Mouse (Mus musculus): ENCODE results near the gene Nfya. TPM values are rescaled to one million over a fixed set of nuclear protein-coding genes. Genes with fewer than 3 reads are reported as not detected.

Nfya gene
- total RNA-seq, 2 experiments from 2014 or later = 32.8 to 83.3 TPM

DNA sequence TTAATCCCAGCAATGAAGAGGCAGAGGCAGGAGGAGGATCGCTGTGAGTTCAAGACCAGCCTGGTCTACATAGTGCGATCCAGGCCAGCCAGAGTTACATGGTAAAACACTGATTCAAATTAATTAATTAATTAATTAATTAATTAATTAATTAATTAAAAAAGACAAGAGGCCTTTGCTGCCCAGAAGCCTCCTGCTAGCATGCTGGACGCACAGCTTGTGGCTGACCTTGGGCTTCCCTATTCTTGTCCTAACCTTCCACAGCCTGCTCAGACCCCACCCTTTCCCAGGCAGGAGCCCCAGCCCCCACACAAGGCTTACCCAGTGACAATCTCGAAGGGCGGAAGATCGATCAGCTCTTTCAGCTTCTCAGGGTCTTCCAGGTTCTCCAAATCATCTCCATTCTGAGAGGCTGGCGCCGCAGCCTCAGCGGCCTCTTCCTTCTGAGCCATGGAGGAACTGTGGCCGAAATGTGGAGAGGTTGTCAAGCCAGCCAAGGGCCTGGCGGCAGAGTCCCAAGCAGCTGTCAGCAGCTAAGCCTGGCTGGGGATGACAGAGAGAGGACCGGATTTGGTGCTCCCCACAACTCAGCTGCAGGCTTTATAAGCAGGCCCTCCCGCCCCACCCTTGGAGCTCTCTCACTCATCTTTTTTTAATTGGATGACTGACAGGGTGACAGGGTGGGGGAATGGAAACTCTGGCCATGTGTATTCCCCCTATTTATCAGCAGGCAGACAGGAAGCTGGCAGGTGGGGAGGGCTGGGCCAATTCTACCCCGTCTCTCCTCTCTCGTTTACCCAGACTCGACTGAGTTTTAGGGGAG lies 22.7 kb upstream of the Nfya start, which contains the start of gene Apobec2:
Gene Apobec2 (minus strand): TSS at position 773 of the 823 bp plus-strand sequence.
- no peak for ATAC-seq (ENCODE audit: poor library complexity, severe bottlenecking)

DNA sequence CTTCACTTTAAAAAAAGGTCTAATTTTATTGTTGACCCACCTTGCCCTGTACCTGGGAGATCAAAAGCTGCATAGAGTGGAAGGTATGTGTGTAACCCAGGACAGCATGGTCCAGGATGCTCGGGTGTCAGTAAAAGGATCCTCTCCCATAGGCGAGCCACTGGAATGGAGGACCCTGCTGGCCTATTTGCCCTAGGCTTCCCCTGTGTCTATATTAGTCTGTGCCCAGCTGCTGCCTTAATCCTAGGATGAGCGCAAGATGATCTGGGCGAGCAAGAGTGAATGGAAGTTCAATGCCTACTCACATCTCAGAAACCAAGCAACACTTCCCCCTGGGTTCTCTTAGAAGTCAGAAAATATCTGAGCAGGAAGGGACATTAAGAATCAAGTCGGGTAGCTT lies 21.3 kb upstream of the Nfya start:
- no peak for ATAC-seq (ENCODE audit: poor library complexity, severe bottlenecking)

GRCm38 (mm10) chr17:48430394-48430793 lies 20.7 kb upstream of the Nfya start:
- no peak for ATAC-seq (ENCODE audit: poor library complexity, severe bottlenecking)

DNA sequence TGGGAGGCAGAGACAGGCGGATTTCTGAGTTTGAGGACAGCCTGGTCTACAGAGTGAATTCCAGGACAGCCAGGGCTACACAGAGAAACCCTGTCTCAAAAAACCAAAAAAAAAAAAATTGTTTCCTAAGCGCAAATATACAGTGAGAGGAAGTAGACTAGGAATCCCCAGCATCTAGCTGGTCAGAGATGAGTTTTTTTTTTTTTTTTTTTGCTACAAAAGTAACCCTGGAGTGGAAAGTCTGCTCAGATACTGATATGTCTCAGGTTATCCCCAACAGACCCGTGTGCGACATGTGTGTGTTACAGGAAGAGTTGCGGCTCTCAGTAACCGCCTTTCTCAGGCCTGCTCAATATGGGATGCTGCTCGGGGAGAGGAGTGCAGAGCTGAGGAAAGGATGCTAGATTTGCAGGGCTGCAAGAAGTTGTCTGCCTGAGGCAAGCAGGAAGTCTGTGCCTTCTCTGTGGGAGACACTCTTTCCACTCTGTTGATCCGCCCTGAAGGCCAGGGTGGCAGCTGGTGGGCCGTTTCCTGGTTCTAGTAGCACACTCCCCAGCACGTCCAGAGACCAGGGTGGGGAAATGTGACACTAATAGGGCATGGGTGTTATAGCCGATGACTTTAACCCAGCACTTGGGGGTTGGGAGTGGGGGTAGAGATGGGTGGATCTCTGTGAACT lies 18.3 kb upstream of the Nfya start:
- ATAC-seq (ENCODE audit: poor library complexity, severe bottlenecking) = peak; percentile 31; the same call in 1 of the 2 replicates

GRCm38 (mm10) chr17:48426991-48427750 lies 17.5 kb upstream of the Nfya start:
- ATAC-seq (ENCODE audit: poor library complexity, severe bottlenecking) = peak; percentile 28

- peak; percentile 77 for ATAC-seq (ENCODE audit: poor library complexity, severe bottlenecking)
These were observed 16.3 kb upstream of the Nfya start for GRCm38 (mm10) chr17:48425823-48426612.

DNA sequence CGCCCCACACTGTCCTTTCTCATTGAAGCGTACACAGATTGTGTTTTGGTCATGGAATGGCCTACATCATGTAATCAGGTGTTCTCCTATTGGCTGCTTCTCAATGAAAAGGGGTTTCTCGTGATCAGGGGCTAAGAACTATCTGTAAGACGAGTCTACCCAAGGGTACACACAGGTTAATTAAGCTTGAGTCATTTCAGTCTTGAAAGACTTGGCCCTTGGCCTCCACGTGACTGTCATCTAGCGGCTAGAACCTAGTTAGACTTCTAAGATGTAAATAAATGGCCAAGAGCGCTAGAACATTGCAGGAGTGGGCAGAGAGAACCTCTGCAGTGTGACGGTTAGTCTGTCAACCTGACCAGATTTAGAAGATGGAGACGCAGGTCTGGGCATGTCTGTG lies 14.5 kb upstream of the Nfya start:
- ATAC-seq (ENCODE audit: poor library complexity, severe bottlenecking) = no peak

GRCm38 (mm10) chr17:48419571-48419970 lies 9.9 kb upstream of the Nfya start:
- ATAC-seq (ENCODE audit: poor library complexity, severe bottlenecking) = no peak

- ATAC-seq (ENCODE audit: poor library complexity, severe bottlenecking) = no peak
These were observed 9.1 kb upstream of the Nfya start for GRCm38 (mm10) chr17:48418781-48419180.

- peak; percentile 90 for ATAC-seq (ENCODE audit: poor library complexity, severe bottlenecking)
These were observed 8.5 kb upstream of the Nfya start for GRCm38 (mm10) chr17:48418174-48418573.

- ATAC-seq (ENCODE audit: poor library complexity, severe bottlenecking) = no peak
These were observed 7.8 kb upstream of the Nfya start for GRCm38 (mm10) chr17:48417521-48417920.

DNA sequence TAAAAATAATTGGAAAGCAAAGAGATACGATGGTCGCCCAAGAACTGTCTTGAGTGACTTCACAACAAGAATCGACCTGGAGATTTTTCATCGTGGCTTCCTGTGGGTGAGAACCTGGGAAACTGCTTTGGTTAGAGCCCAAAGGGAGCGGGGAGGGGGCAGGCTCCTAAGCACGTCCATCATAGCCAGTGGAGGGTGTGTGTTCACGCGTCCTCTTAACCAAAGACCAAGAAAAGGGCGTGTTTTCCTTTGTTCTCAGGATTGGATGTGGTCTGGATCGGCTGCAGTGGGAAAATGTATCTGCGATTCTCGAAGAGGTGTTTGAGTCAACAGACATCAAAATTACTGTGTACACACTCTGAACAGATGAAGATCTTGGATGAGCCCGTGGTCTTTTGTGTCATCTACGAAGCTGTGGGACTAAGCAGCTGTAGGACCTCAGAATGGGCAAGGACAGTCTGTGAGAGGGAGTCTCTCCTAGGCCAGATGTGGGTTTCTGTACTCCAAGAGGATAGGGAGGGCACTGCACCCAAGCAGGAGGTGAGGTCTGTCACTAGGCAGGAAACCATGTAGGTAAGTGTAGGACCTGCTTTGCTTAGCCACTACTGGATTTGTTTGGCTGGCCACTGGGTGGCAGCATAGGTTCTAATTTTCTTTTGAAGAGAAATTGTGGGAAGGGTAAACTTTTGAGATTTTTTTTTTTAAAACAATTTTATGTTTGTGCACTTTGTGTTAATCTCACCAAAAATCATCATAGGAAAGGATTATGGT lies 6.9 kb upstream of the Nfya start:
- peak; percentile 56 for ATAC-seq (ENCODE audit: poor library complexity, severe bottlenecking)

- ATAC-seq (ENCODE audit: poor library complexity, severe bottlenecking) = no peak
These were observed 6.3 kb upstream of the Nfya start for GRCm38 (mm10) chr17:48416011-48416410.

DNA sequence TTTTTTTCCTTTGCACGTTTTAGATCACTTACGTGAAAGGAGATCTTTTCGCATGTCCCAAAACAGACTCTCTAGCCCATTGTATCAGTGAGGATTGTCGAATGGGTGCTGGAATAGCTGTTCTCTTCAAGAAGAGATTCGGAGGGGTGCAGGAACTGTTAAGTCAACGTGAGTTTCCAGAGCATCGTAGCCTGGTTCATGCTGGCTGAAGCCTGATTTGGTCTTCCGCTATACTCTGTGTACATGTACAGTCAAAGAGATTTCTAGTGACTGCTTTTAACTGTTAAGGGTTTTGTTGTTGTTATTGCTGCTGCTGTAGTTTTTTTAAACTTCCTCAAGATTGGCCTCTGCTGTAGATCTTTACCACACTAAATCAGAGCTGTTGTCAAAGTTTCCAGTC lies 1.5 kb upstream of the Nfya start:
- no peak for ATAC-seq (ENCODE audit: poor library complexity, severe bottlenecking)

DNA sequence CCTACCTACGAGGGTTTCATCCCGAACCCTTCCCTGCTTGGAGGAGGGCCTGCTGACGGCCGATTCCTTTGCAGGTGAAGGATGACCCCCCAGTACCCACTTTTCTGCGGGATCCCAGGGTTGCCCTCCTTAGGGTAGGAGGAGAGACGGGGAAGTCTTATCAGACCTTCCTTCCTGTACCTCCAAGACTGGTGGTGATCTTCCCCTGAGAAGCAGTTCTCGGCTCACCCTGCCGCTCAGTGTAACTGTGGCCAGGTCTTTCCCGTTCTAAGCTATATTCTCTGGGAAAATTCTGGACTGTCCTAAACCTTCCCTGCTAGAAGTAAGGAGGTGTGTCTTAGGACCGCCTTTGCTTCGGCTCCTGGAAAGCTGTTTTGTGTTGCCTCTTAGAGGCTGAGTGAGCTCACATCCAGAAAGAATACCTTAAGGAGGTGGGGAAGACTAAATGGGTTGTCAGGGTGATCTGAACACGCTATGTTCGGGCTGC lies 636 bp upstream of the Nfya start:
- no peak for ATAC-seq (ENCODE audit: poor library complexity, severe bottlenecking)

- peak; percentile 63 for ATAC-seq (ENCODE audit: poor library complexity, severe bottlenecking)
These were observed 997 bp downstream of the Nfya start for GRCm38 (mm10) chr17:48408526-48409291.

DNA sequence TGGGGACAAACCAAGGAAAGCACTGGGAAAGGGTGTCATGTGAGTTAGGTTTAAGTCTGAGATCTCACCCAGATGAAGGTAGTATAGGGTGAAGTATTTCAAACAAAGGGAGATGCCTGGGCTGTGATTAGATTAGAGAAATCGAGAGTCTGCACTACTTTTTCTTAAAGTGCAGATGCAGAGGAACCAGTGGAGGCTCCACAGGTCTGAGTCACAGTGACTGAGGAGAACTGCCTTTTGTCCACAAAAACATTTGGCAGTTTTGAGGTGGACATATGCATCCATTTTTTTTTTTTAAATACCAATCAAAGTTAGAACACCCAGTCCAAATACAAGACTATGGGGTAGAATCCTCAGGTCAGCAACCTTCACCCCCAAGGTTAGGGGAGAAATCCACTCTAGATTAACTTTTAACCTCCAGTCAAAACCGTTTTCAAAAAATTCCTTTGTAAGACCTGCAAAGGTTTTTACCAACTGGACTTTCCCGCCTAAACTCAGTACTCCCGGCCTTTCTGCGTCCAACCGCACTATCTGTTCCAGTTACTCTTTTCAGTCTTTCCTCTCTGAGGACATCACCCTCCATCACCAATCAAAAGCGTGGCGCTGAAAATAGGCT lies 1.7 kb downstream of the Nfya start:
- no peak for ATAC-seq (ENCODE audit: poor library complexity, severe bottlenecking)

DNA sequence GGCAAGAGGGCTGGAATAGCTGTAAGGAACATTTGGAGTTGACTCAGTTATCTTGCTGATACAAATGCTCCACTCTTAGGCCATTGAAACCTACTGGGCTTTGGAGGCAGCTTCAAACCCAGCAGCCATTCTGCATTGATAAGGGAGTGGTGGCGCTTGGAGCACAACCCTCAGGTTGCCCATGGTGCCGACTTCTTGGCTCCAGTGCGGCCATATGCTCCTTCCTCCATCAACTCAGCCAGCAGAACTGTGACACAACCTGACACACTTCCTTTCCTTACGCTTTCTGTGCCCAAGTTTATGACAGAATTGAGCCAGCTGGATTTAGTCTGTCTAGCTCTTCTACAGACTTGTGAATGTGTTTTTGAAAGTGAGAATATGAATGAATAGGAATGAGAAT lies 2.6 kb downstream of the Nfya start:
- no peak for ATAC-seq (ENCODE audit: poor library complexity, severe bottlenecking)

GRCm38 (mm10) chr17:48404706-48405105 lies 5.0 kb downstream of the Nfya start:
- ATAC-seq (ENCODE audit: poor library complexity, severe bottlenecking) = no peak
